Mouse (Mus musculus) CH12.LX (cell line): ENCODE data around the gene Narfl. TPM values are rescaled to one million over a fixed set of nuclear protein-coding genes. Genes with fewer than 3 reads are reported as not detected.

Experiments used
- DNase-seq: peaks from one replicate; pipeline ENCODE4 v3.0.0-alpha.2; 2013; ENCODE audit errors: extremely low read depth
- H3K27ac ChIP-seq: 2 replicates; pipeline ENCODE4 v1.5.1; 2012; ENCODE audit warnings: low read depth, mild to moderate bottlenecking, control low read depth, moderate library complexity; ENCODE audit not compliant: insufficient read depth
- H3K27me3 ChIP-seq: replicated peaks from 2 replicates; pipeline ENCODE3; 2012; ENCODE audit warnings: inconsistent platforms
- H3K36me3 ChIP-seq, 2 experiments: replicated peaks in 1 of 2; 2 replicates each; pipeline versions ENCODE3 to v1.6.1; 2012; ENCODE audit warnings: inconsistent platforms in 1 of 2, low read length in 1 of 2, mild to moderate bottlenecking in 1 of 2, mixed read lengths in 1 of 2, moderate library complexity in 1 of 2; ENCODE audit not compliant: control insufficient read depth in 1 of 2, insufficient read depth in 1 of 2
- H3K4me1 ChIP-seq, 2 experiments: 2 replicates each; pipeline ENCODE4 v1.6.1; 2012; ENCODE audit warnings: inconsistent platforms in 1 of 2, moderate library complexity in 1 of 2; ENCODE audit not compliant: insufficient read depth in 2 of 2, control insufficient read depth in 1 of 2
- H3K4me2 ChIP-seq: 2 replicates; pipeline ENCODE4 v1.6.1; 2012; ENCODE audit warnings: low read depth, mild to moderate bottlenecking, control low read depth; ENCODE audit not compliant: poor library complexity, insufficient read depth, severe bottlenecking
- H3K4me3 ChIP-seq, 3 experiments: fragments of 150-350 bp in 1 of 3; sonication (generic) in 1 of 3; replicated peaks in 1 of 3; 2 replicates each; pipeline versions ENCODE3 to v1.5.1; 2011 to 2012; ENCODE audit warnings: low read depth in 2 of 3, low read length in 2 of 3, mild to moderate bottlenecking in 2 of 3, moderate library complexity in 2 of 3, control low read depth in 1 of 3, improper control_type of control experiment in 1 of 3, inconsistent platforms in 1 of 3, mixed read lengths in 1 of 3; ENCODE audit not compliant: poor library complexity in 1 of 3
- H3K79me2 ChIP-seq: replicated peaks from 2 replicates; pipeline ENCODE4 v1.6.1; 2012; ENCODE audit warnings: mild to moderate bottlenecking, moderate library complexity; ENCODE audit not compliant: control insufficient read depth, poor library complexity, insufficient read depth, severe bottlenecking; ENCODE audit errors: extremely low read depth
- H3K9ac ChIP-seq: 2 replicates; pipeline ENCODE4 v1.6.1; 2012; ENCODE audit warnings: low read depth, mild to moderate bottlenecking, control low read depth, moderate library complexity; ENCODE audit not compliant: insufficient read depth
- H3K9me3 ChIP-seq: replicated peaks from 2 replicates; pipeline ENCODE3; 2012; ENCODE audit warnings: low read length, inconsistent platforms, mixed read lengths
- BHLHE40 ChIP-seq: IDR thresholded peaks from 2 replicates; pipeline ENCODE4 v1.6.1; 2011; ENCODE audit warnings: mild to moderate bottlenecking, low read depth, low read length, improper control_type of control experiment
- CTCF ChIP-seq, 2 experiments: IDR thresholded peaks in 1 of 2; conservative IDR thresholded peaks in 1 of 2; 2 replicates each; pipeline ENCODE4 v1.5.1; 2011 to 2012; ENCODE audit warnings: low read depth in 2 of 2, low read length in 2 of 2, improper control_type of control experiment in 1 of 2, inconsistent platforms in 1 of 2, mild to moderate bottlenecking in 1 of 2, moderate library complexity in 1 of 2
- E2F4 ChIP-seq: IDR thresholded peaks from 2 replicates; pipeline ENCODE4 v1.6.1; 2011; ENCODE audit warnings: low read depth, low read length, improper control_type of control experiment; ENCODE audit not compliant: insufficient replicate concordance
- EP300 ChIP-seq: IDR thresholded peaks from 2 replicates; pipeline ENCODE4 v1.6.1; 2011; ENCODE audit warnings: low read length, improper control_type of control experiment
- ETS1 ChIP-seq: conservative IDR thresholded peaks from 2 replicates; pipeline ENCODE4 v1.6.1; 2012; ENCODE audit warnings: low read depth, mild to moderate bottlenecking, inconsistent platforms, low read length, improper control_type of control experiment, moderate library complexity
- GABPA ChIP-seq: IDR thresholded peaks from 2 replicates; pipeline ENCODE4 v1.6.1; 2012; ENCODE audit warnings: low read depth, low read length, improper control_type of control experiment, inconsistent platforms; ENCODE audit not compliant: insufficient replicate concordance
- HCFC1 ChIP-seq: IDR thresholded peaks from 2 replicates; pipeline ENCODE4 v1.6.1; 2012; ENCODE audit warnings: low read depth, mild to moderate bottlenecking, inconsistent platforms, low read length, improper control_type of control experiment
- JUN ChIP-seq: IDR thresholded peaks from 2 replicates; pipeline ENCODE4 v1.6.1; 2011; ENCODE audit warnings: low read depth, mild to moderate bottlenecking, low read length, improper control_type of control experiment, moderate library complexity; ENCODE audit not compliant: insufficient read depth
- KAT2A ChIP-seq: IDR thresholded peaks from 2 replicates; pipeline ENCODE4 v1.6.1; 2012; ENCODE audit warnings: low read length, improper control_type of control experiment, inconsistent platforms; ENCODE audit not compliant: insufficient replicate concordance
- MAFK ChIP-seq: IDR thresholded peaks from 2 replicates; pipeline ENCODE4 v1.6.1; 2011; ENCODE audit warnings: low read length, improper control_type of control experiment; ENCODE audit not compliant: insufficient replicate concordance
- MAX ChIP-seq: IDR thresholded peaks from 2 replicates; pipeline ENCODE4 v1.6.1; 2011; ENCODE audit warnings: low read length, improper control_type of control experiment
- MAZ ChIP-seq: IDR thresholded peaks from 2 replicates; pipeline ENCODE4 v1.6.1; 2012; ENCODE audit warnings: low read depth, mild to moderate bottlenecking, inconsistent platforms, low read length, improper control_type of control experiment, moderate library complexity
- NRF1 ChIP-seq: IDR thresholded peaks from 2 replicates; pipeline ENCODE4 v1.6.1; 2014; ENCODE audit warnings: low read depth, mild to moderate bottlenecking, inconsistent platforms, low read length, improper control_type of control experiment, moderate library complexity
- PAX5 ChIP-seq: IDR thresholded peaks from 2 replicates; pipeline ENCODE4 v1.6.1; 2012; ENCODE audit warnings: low read length, inconsistent platforms, mixed read lengths
- RCOR1 ChIP-seq: conservative IDR thresholded peaks from 2 replicates; pipeline ENCODE4 v1.6.1; 2012; ENCODE audit warnings: low read depth, mild to moderate bottlenecking, inconsistent platforms, low read length, improper control_type of control experiment
- SMC3 ChIP-seq: IDR thresholded peaks from 2 replicates; pipeline ENCODE4 v1.6.1; 2011; ENCODE audit warnings: low read depth, low read length, improper control_type of control experiment
- TBP ChIP-seq: conservative IDR thresholded peaks from 2 replicates; pipeline ENCODE4 v1.6.1; 2011; ENCODE audit warnings: low read depth, low read length, improper control_type of control experiment
- TCF12 ChIP-seq: IDR thresholded peaks from 2 replicates; pipeline ENCODE4 v1.6.1; 2014; ENCODE audit warnings: low read depth, mild to moderate bottlenecking, inconsistent platforms, low read length, improper control_type of control experiment
- ZC3H11A ChIP-seq: IDR thresholded peaks from 2 replicates; pipeline ENCODE4 v1.6.1; 2012; ENCODE audit warnings: low read depth, mild to moderate bottlenecking, inconsistent platforms, low read length, improper control_type of control experiment
- ZMIZ1 ChIP-seq: IDR thresholded peaks from 2 replicates; pipeline ENCODE4 v1.6.1; 2012; ENCODE audit warnings: low read depth, mild to moderate bottlenecking, inconsistent platforms, low read length, improper control_type of control experiment
- ZNF384 ChIP-seq: IDR thresholded peaks from 2 replicates; pipeline ENCODE4 v1.6.1; 2012; ENCODE audit warnings: low read depth, low read length, improper control_type of control experiment, inconsistent platforms
- dilution Hi-C: fragments of 300-500 bp; cut with MboI; formaldehyde crosslinking; loops from 2 replicates; pipeline ENCODE4 v1.14.3; 2020; ENCODE audit warnings: low sequenced_read_pairs; ENCODE audit not compliant: extremely low pct_unique_long_range_greater_than_20kb, extremely low pct_ligation_motif_present
- in situ Hi-C: fragments of 300-500 bp; cut with MboI; formaldehyde crosslinking; loops from 3 replicates; pipeline ENCODE4 v1.14.3; 2019; ENCODE audit warnings: low sequenced_read_pairs, low pct_ligation_motif_present, low pct_unique_long_range_greater_than_20kb, mixed read lengths
- polyA plus RNA-seq: library from polyadenylated mRNA; unstranded; fragments of >175 nt; gene quantifications from 2 replicates; pipeline ENCODE4 v1.2.1, GENCODE M21; 2012; ENCODE audit warnings: low read depth; ENCODE audit not compliant: insufficient read length
- total RNA-seq, 2 experiments: library from RNA; depleted of rRNA; stranded (reverse); fragments of 300-350 nt in 1 of 2; fragments of >200 nt in 1 of 2; gene quantifications; 2 replicates each; pipeline ENCODE4 v1.2.3; 2012 to 2014

The Narfl gene
- total and polyA plus RNA-seq, 3 experiments: 13.3 to 22.0 (median 16.5) TPM

DNA sequence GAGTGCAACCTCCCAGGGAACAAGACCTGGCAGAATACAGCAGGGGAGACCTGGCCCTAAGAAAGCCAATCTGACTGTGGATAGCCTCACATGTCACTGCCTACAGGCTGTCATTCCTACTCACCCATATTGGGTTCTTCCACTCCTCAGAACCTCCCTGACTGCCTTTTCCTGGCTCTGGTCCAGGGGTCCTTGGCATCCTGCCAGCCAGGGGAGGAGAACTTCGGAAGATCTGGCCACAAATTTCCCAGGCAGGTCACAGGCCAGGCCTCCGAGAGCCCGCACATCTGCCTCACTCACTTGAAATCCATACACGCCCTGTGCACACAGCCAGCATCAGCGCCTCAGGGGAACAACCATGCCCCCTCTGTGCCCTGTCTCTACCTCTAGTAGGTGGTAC, 22.1 kb upstream of the Narfl start:
- H3K4me1 ChIP-seq: no peaks in the 10 kb centered on the region
- H3K27me3 ChIP-seq: peaks cover 93% of the 10 kb centered on the region
- no peak overlapping the region for H3K4me3 ChIP-seq
- no peak overlapping the region for H3K9ac ChIP-seq
- DNase-seq: no peak
- H3K9me3 ChIP-seq: no peaks in the 10 kb centered on the region
- no peaks in the 10 kb centered on the region for H3K36me3 ChIP-seq
- H3K4me2 ChIP-seq: no peak overlapping the region
- no peaks in the 10 kb centered on the region for H3K79me2 ChIP-seq
- in situ Hi-C loops (no loop called here), dilution Hi-C loops (no loop called here)
- H3K27ac ChIP-seq: no peak overlapping the region
- TF ChIP-seq MAFK (no peak), E2F4 (no peak), BHLHE40 (no peak), CTCF (conservative IDR thresholded peaks at IDR 0.05 in 1 of 2, IDR thresholded peaks at IDR 0.05 in 1 of 2; ENCODE audit: low read depth in 2 of 2, low read length in 2 of 2) (no peak), ZNF384 (no peak), ZC3H11A (no peak), EP300 (no peak), KAT2A (no peak), JUN (no peak), ZMIZ1 (no peak), TCF12 (no peak), HCFC1 (no peak), GABPA (no peak), PAX5 (no peak), NRF1 (no peak), ETS1 (no peak), MAZ (no peak)
- TF ChIP-seq, all 38 proteins: peak for 0

GRCm38 (mm10) chr17:25754241-25754640, 19.3 kb upstream of the Narfl start, which contains the start of gene Msln:
Msln (minus strand) TSS chr17:25754378.
- H3K9me3 ChIP-seq: no peaks in the 10 kb centered on the region
- peaks cover 97% of the 10 kb centered on the region for H3K27me3 ChIP-seq
- in situ Hi-C loops: no loop called here
- H3K4me1 ChIP-seq: no peaks in the 10 kb centered on the region
- dilution Hi-C loops: no loop called here
- H3K36me3 ChIP-seq: no peaks in the 10 kb centered on the region
- no peak for TF ChIP-seq TBP
- no peak for TF ChIP-seq RCOR1
- no peak for TF ChIP-seq CTCF (conservative IDR thresholded peaks at IDR 0.05 in 1 of 2, IDR thresholded peaks at IDR 0.05 in 1 of 2; ENCODE audit: low read depth in 2 of 2, low read length in 2 of 2)
- TF ChIP-seq SMC3: no peak
- TF ChIP-seq MAX: no peak
- no peak for TF ChIP-seq NRF1
- TF ChIP-seq HCFC1: no peak
- no peaks in the 10 kb centered on the region for H3K79me2 ChIP-seq
- no peak within 1 kb of the TSS for H3K27ac ChIP-seq
- DNase-seq: no peak
- H3K4me3 ChIP-seq: no peak within 1 kb of the TSS
- no peak within 1 kb of the TSS for H3K4me2 ChIP-seq
- H3K9ac ChIP-seq: no peak within 1 kb of the TSS
